Mouse (Mus musculus): Measurements from ENCODE around the gene Gm14326.
"Not testable (repeated sequence)": the region's sequence is repeated elsewhere in the genome, so short reads cannot be mapped to it uniquely, and the experiment has no call there.

Gene Gm14326

GRCm38 (mm10) chr2:177957145-177957544 is at the start of gene Gm14326:
Gene Gm14326 (minus strand): TSS chr2:177957297.
- DNase-seq: peak; percentile 52

GRCm38 (mm10) chr2:177974814-177975213 is 17.7 kb upstream of the Gm14326 start:
- not testable (repeated sequence) for DNase-seq

GRCm38 (mm10) chr2:177956734-177957133 is 363 bp downstream of the Gm14326 start:
- DNase-seq: peak; percentile 32

GRCm38 (mm10) chr2:177925563-177926103 is 31.5 kb downstream of the Gm14326 start, which contains the start of gene Zfp972:
Gene Zfp972 (minus strand): TSS chr2:177925613.
- not testable (repeated sequence) for DNase-seq

GRCm38 (mm10) chr2:177903276-177903675 is 53.8 kb downstream of the Gm14326 start:
- DNase-seq: not testable (repeated sequence)

- DNase-seq: not testable (repeated sequence)
These were observed 58.9 kb downstream of the Gm14326 start for GRCm38 (mm10) chr2:177898171-177898570.

- DNase-seq: not testable (repeated sequence)
These were observed 60.0 kb downstream of the Gm14326 start, which contains the start of gene Gm14327 for GRCm38 (mm10) chr2:177897046-177897578. Gene Gm14327 (plus strand): TSS chr2:177897096.

GRCm38 (mm10) chr2:177887743-177888142 is 69.4 kb downstream of the Gm14326 start:
- DNase-seq: not testable (repeated sequence)

Measured in thymus, postnatal 4 days (tissue).